Mouse (Mus musculus) lung, postnatal 0 days (tissue): Measurements from ENCODE around the gene Hcst. TPM values are rescaled to one million over a fixed set of nuclear protein-coding genes. Genes with fewer than 3 reads are reported as not detected.

ENCODE experiments used
- ATAC-seq: fragments of 200-750 bp; cut with Nextera tagmentation; 2 replicates; pipeline ENCODE4 v1.8.0; 2017; ENCODE audit warnings: moderate library complexity
- DNase-seq: peaks from one replicate; pipeline ENCODE4 v3.0.0-alpha.2; 2016; ENCODE audit warnings: low spot score
- H3K27ac ChIP-seq: fragments of 300-500 bp; sonication (generic); 2 replicates; pipeline ENCODE4 v1.5.1; 2014; ENCODE audit warnings: antibody characterized with exemption, mild to moderate bottlenecking, low read length, mixed read lengths
- H3K27me3 ChIP-seq: fragments of 300-500 bp; sonication (generic); replicated peaks from 2 replicates; pipeline ENCODE4 v1.6.1; 2014; ENCODE audit warnings: low read length, mixed read lengths; ENCODE audit not compliant: insufficient read depth
- H3K36me3 ChIP-seq: fragments of 300-500 bp; sonication (generic); 2 replicates; pipeline ENCODE4 v1.6.1; 2014; ENCODE audit warnings: low read length, mixed read lengths; ENCODE audit not compliant: insufficient read depth
- H3K4me1 ChIP-seq: fragments of 300-500 bp; sonication (generic); 2 replicates; pipeline ENCODE4 v1.6.1; 2014; ENCODE audit warnings: antibody characterized with exemption, low read depth, low read length, mixed read lengths; ENCODE audit not compliant: insufficient read depth
- H3K4me2 ChIP-seq: fragments of 300-500 bp; sonication (generic); replicated peaks from 2 replicates; pipeline ENCODE4 v1.6.1; 2014; ENCODE audit warnings: low read depth, mild to moderate bottlenecking, low read length, moderate library complexity, mixed read lengths
- H3K4me3 ChIP-seq: fragments of 300-500 bp; sonication (generic); 2 replicates; pipeline ENCODE4 v1.5.1; 2014; ENCODE audit warnings: low read depth, low read length
- H3K9ac ChIP-seq: fragments of 300-500 bp; sonication (generic); replicated peaks from 2 replicates; pipeline ENCODE4 v1.6.1; 2014; ENCODE audit warnings: low read depth, mild to moderate bottlenecking
- H3K9me3 ChIP-seq: fragments of 300-500 bp; sonication (generic); 2 replicates; pipeline ENCODE4 v1.6.1; 2016; ENCODE audit warnings: low read length, mixed read lengths
- CTCF ChIP-seq: IDR thresholded peaks from 2 replicates; pipeline ENCODE4 v1.5.1; 2016; ENCODE audit warnings: antibody characterized with exemption, mild to moderate bottlenecking
- EP300 ChIP-seq: IDR thresholded peaks from 2 replicates; pipeline ENCODE4 v1.6.1; 2016; ENCODE audit warnings: antibody characterized with exemption, mild to moderate bottlenecking, control low read depth
- WGBS: fragments of 180-500 bp; shearing (Covaris S2); extraction: QIAGEN DNeasy Blood & Tissue Kit; methylation state at CpG from one replicate; pipeline ENCODE4 v1.1.7; 2014; 5-methylcytosine and 5-hydroxymethylcytosine counted together
- polyA plus RNA-seq: library from polyadenylated mRNA; unstranded; fragments of >200 nt; fragmentation: Nextera tagmentation; extraction: Ambion mirVana; gene quantifications from 2 replicates; pipeline ENCODE4 v1.2.1, GENCODE M21; 2015

Hcst gene
- polyA plus RNA-seq, 1 experiment from 2014 or later = 9.4 TPM

DNA sequence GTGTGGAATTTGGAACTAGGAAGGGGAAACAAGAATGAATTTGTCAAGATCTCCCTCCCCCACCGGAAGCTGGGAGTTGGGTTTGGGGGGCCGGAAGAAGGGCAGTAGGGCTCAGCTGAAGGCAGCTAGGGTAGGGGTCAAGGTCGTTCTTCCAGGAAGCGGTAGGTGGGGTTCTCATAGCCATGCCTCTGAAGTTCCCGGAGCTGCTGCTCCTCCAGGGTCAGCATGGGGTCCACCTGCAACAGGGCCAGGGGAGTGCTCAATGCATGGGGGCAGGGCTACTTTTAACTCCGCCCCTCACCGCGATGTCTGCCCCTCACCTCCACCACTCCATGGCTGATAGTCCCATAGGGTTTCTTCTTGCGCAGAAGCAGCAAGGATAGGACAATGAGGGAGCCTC, 15.5 kb upstream of the Hcst start:
- H3K27me3 ChIP-seq = no peaks in the 10 kb centered on the region
- no peaks in the 10 kb centered on the region for H3K9me3 ChIP-seq
- no peak overlapping the region for H3K4me2 ChIP-seq
- no peaks in the 10 kb centered on the region for H3K36me3 ChIP-seq
- 42% methylated on average over 9 of the region's 9 CpGs for WGBS
- no peak overlapping the region for H3K4me3 ChIP-seq
- ATAC-seq = no peak
- H3K4me1 ChIP-seq = no peaks in the 10 kb centered on the region
- TF ChIP-seq CTCF = no peak
- no peak for TF ChIP-seq EP300
- H3K27ac ChIP-seq = no peak overlapping the region
- H3K9ac ChIP-seq = no peak overlapping the region
- no peak for DNase-seq

DNA sequence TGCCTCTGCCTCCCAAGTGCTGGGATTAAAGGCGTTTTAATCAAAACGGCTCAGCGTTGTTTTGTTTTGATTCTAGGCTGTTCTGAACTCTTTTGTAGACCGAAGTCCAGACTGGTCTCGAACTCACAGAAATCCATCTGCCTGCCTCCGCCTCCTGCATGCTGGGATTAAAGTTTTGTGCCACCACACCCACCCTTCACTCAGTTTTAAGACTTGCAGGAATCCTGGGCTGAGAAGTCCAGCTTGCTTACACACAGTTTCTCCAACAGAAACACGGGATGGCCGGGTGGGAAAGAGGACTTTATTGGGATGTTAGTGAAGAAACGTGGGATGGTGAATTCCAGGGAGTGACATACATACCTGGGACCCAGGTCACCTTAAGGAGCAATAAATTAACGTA, 15.0 kb upstream of the Hcst start:
- H3K27me3 ChIP-seq = no peaks in the 10 kb centered on the region
- WGBS = 70% methylated on average over 10 of the region's 10 CpGs

DNA sequence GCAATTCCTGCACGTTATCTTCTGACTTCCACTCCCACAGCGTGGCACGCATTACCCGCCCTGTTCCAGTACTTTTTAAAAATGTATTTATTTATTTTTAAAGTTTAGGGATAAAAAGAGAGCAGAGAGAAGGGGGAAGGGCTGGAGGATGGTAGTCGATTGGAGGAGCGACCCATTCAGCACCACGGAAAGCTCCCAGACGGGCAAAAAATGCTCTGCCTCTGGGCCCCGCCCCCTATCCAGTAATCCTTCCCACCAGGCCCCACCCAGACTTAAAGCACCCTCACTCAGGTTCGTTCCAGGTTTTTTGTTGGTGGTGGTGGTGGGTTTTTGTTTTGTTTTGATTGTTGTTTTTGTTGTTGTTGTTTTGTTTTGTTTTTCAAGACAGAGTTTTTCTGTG, 14.6 kb upstream of the Hcst start:
- Histone ChIP-seq H3K4me3 (no peak overlapping the region), H3K4me1 (no peaks in the 10 kb centered on the region), H3K27me3 (no peaks in the 10 kb centered on the region), H3K9ac (no peak overlapping the region), H3K36me3 (no peaks in the 10 kb centered on the region), H3K4me2 (no peak overlapping the region), H3K27ac (no peak overlapping the region), H3K9me3 (no peaks in the 10 kb centered on the region)
- DNase-seq (peak; percentile 70), ATAC-seq (no peak)
- TF ChIP-seq CTCF (no peak), EP300 (no peak)
- under 1% methylated on average over 10 of the region's 10 CpGs for WGBS

More for the DNA sequence above, 15.0 kb upstream of the Hcst start:
- Histone ChIP-seq H3K27ac (no peak overlapping the region), H3K9ac (no peak overlapping the region), H3K4me3 (no peak overlapping the region), H3K4me1 (no peaks in the 10 kb centered on the region), H3K4me2 (no peak overlapping the region), H3K9me3 (no peaks in the 10 kb centered on the region), H3K36me3 (no peaks in the 10 kb centered on the region)
- DNase-seq (no peak), ATAC-seq (no peak)
- TF ChIP-seq CTCF (no peak), EP300 (no peak)

DNA sequence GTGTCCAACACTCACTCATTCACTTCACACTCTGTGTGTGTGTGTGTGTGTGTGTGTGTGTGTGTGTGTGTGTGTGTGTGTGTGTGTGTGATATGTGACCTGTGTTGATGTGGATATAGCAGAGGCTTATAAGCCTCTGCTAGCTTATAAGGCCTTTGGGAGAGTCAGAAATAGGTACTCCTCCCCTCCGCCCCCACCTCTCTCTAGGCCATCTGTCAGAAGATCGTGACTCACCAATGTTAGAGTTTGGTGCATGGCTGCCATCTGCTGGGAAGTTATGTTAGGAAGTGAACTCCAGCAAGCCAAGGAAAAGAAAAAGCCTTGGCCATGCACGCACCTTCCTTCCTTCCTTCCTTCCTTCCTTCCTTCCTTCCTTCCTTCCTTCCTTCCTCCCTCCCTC, 12.1 kb upstream of the Hcst start:
- Histone ChIP-seq H3K9me3 (no peaks in the 10 kb centered on the region), H3K36me3 (no peaks in the 10 kb centered on the region), H3K27me3 (no peaks in the 10 kb centered on the region), H3K4me3 (no peak overlapping the region), H3K4me1 (no peaks in the 10 kb centered on the region), H3K27ac (no peak overlapping the region), H3K9ac (no peak overlapping the region), H3K4me2 (no peak overlapping the region)
- peak; percentile 68 for DNase-seq
- TF ChIP-seq CTCF (peak; percentile 71), EP300 (no peak)
- 4% methylated on average over 3 of the region's 3 CpGs for WGBS
- ATAC-seq = 0 out of 2 replicates have a peak, but pooled peaks have one; percentile 17

DNA sequence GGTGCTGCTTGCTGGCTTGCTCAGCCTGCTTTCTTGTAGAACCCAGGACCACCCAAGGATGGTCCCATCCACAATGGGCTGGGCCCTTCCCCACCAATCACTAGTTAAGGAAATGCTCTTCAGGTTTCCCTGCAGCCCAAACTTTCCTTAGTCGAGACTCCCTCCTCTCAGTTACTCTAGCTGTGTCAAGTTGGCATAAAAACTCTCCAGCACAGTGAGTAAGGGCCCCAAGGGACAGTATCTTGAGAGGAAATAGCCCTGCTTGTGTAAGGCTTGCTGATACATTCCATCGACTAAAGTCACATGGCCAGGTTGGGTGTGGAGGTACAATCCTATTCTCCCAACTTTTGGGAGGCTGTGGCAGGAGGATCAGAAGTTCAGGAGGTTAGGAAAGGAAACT, 10.5 kb upstream of the Hcst start:
- 30% methylated on average over 2 of the region's 2 CpGs for WGBS
- ATAC-seq = no peak

DNA sequence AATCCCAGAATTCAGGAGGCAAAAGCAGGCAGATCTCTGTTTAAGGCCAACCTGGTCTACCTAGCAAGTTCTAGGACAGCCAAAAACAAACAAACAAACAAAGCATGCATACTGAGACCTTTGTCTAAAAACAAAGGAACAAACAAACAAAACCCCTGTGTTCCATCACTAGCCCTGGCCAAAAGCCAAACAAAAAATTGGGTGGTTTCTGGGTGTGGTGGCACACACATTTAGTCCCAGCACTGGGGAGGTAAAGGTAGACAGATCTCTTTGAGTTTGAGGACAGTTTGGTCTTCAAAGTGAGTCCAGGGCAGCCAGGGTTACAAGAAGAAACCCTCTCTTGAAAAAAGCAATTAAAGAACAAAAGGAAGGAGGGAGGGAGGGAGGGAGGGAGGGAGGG, 9.7 kb upstream of the Hcst start:
- DNase-seq (no peak), ATAC-seq (no peak)
- Histone ChIP-seq H3K4me2 (no peak overlapping the region), H3K27me3 (no peaks in the 10 kb centered on the region), H3K9me3 (no peaks in the 10 kb centered on the region), H3K27ac (no peak overlapping the region), H3K9ac (no peak overlapping the region), H3K36me3 (no peaks in the 10 kb centered on the region), H3K4me3 (no peak overlapping the region), H3K4me1 (no peaks in the 10 kb centered on the region)
- no peak for TF ChIP-seq CTCF

More for the DNA sequence above, 10.5 kb upstream of the Hcst start:
- Histone ChIP-seq H3K27ac (no peak overlapping the region), H3K4me3 (no peak overlapping the region), H3K4me1 (no peaks in the 10 kb centered on the region), H3K9ac (no peak overlapping the region), H3K9me3 (no peaks in the 10 kb centered on the region), H3K36me3 (no peaks in the 10 kb centered on the region), H3K27me3 (no peaks in the 10 kb centered on the region), H3K4me2 (no peak overlapping the region)
- TF ChIP-seq CTCF (no peak), EP300 (no peak)
- DNase-seq = no peak

DNA sequence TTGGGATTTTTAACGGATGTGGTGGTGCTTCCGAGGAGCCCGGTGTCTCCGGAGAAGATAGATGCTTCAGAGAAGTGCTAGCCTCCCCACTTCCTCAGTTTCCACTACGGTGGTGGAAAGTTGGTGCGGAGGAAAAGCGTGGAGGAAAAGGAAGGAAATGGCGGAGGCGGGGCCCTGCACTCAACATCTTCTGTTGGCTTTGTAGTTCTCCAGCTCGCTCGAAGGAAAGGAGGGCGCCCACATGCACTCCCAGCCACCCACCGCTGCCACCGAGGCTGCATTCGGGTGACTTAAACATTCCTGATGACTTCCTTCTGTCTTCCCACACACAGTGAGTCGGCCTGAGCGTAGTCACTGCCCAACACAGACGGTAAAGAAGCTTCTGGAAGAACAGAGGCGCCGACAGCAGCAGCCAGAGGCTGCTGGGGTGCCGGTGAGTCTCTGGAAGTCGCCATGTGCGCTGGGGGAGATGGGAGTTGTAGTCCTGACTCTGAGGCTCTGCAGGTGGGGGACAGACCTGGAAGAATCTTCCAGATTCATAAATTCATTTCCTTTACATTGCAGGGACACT, 3.5 kb upstream of the Hcst start:
- Histone ChIP-seq H3K9ac (no peak overlapping the region), H3K4me3 (peak overlapping the region; percentile 38), H3K9me3 (no peaks in the 10 kb centered on the region), H3K4me1 (no peaks in the 10 kb centered on the region), H3K4me2 (peak overlapping the region; percentile 83), H3K27ac (peak overlapping the region; percentile 58), H3K27me3 (no peaks in the 10 kb centered on the region), H3K36me3 (no peaks in the 10 kb centered on the region)
- no peak for ATAC-seq
- no peak for DNase-seq
- 28% methylated on average over 23 of the region's 23 CpGs for WGBS
- TF ChIP-seq EP300 = no peak
- TF ChIP-seq CTCF = no peak
